Mouse (Mus musculus) small intestine, adult 2 months (tissue): ENCODE results near the gene Apol9b.

Experiments
- CTCF ChIP-seq: fragments of 200-500 bp; IDR thresholded peaks from 2 replicates; pipeline ENCODE4 v1.5.1; 2012; ENCODE audit warnings: low read depth, mild to moderate bottlenecking, control low read depth, inconsistent platforms, low read length, moderate library complexity, mixed read lengths; ENCODE audit not compliant: insufficient replicate concordance, insufficient read length; ENCODE audit errors: extremely low read depth
- POLR2A ChIP-seq: fragments of 200-500 bp; IDR thresholded peaks from 2 replicates; pipeline ENCODE4 v1.6.1; 2012; ENCODE audit warnings: low read depth, mild to moderate bottlenecking, control low read depth, inconsistent platforms, low read length, moderate library complexity

DNA sequence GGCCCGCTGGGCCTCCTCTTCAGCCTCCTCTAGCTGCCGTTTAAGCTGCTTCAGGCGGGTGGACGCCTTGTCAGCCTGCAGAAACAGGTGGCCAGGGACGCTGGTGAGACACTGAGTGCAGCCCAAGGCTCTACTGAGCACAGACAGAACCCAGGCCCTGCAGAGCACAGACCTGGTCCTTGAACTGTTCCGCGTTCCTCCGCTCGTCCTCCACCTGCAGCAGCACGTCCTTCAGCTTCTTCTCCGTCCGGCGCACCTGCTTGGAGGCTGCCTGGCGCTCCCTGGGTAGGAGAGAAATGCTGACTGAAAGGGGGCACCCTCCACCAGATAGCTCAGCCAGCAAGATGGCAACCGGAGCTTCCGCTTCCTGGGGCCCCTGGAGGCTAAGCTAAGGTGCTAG, 34.2 kb downstream of the Apol9b start:
- TF ChIP-seq CTCF (no peak), POLR2A (no peak)
